Mouse (Mus musculus) forebrain, embryonic 16.5 days (tissue): ENCODE results near the gene Hba-a1. TPM values are rescaled to one million over a fixed set of nuclear protein-coding genes. Genes with fewer than 3 reads are reported as not detected.

Source experiments
- ATAC-seq: fragments of 200-750 bp; cut with Nextera tagmentation; 2 replicates; pipeline ENCODE4 v1.8.0; 2017; ENCODE audit warnings: mild to moderate bottlenecking, moderate library complexity
- H3K27ac ChIP-seq: fragments of 300-500 bp; sonication (generic); 2 replicates; pipeline ENCODE4 v1.5.1; 2014; ENCODE audit warnings: low read length, control low read depth
- H3K27me3 ChIP-seq: fragments of 300-500 bp; sonication (generic); replicated peaks from 2 replicates; pipeline ENCODE4 v1.6.1; 2014; ENCODE audit warnings: low read length; ENCODE audit not compliant: control insufficient read depth, insufficient read depth
- H3K36me3 ChIP-seq: fragments of 300-500 bp; sonication (generic); 2 replicates; pipeline ENCODE4 v1.6.1; 2014; ENCODE audit not compliant: control insufficient read depth, insufficient read depth
- H3K4me1 ChIP-seq: fragments of 300-500 bp; sonication (generic); replicated peaks from 2 replicates; pipeline ENCODE4 v1.6.1; 2014; ENCODE audit warnings: low read length; ENCODE audit not compliant: control insufficient read depth, insufficient read depth
- H3K4me2 ChIP-seq: fragments of 300-500 bp; sonication (generic); 2 replicates; pipeline ENCODE4 v1.6.1; 2014; ENCODE audit warnings: mild to moderate bottlenecking, low read length, control low read depth
- H3K4me3 ChIP-seq: fragments of 300-500 bp; sonication (generic); replicated peaks from 2 replicates; pipeline ENCODE4 v1.5.1; 2014; ENCODE audit warnings: mild to moderate bottlenecking, low read length, control low read depth
- H3K9ac ChIP-seq: fragments of 300-500 bp; sonication (generic); replicated peaks from 2 replicates; pipeline ENCODE4 v1.6.1; 2014; ENCODE audit warnings: low read depth, low read length, control low read depth
- H3K9me3 ChIP-seq: fragments of 300-500 bp; sonication (generic); 2 replicates; pipeline ENCODE4 v1.6.1; 2016; ENCODE audit warnings: low read length; ENCODE audit not compliant: control insufficient read depth
- WGBS: fragments of 180-500 bp; shearing (Covaris S2); extraction: QIAGEN DNeasy Blood & Tissue Kit; methylation state at CpG from one replicate; pipeline ENCODE4 v1.1.7; 2014; 5-methylcytosine and 5-hydroxymethylcytosine counted together
- polyA plus RNA-seq: library from polyadenylated mRNA; unstranded; fragments of >200 nt; fragmentation: Nextera tagmentation; extraction: Ambion mirVana; gene quantifications from 2 replicates; pipeline ENCODE4 v1.2.1, GENCODE M21; 2015

Gene Hba-a1
- polyA plus RNA-seq, 1 experiment from 2014 or later, result 2,173 TPM

- H3K4me3 ChIP-seq, result no peak overlapping the region
- no peak overlapping the region for H3K9ac ChIP-seq
- peaks cover 8% of the 10 kb centered on the region for H3K36me3 ChIP-seq
- ATAC-seq, result no peak
- H3K9me3 ChIP-seq, result no peaks in the 10 kb centered on the region
- no peak overlapping the region for H3K27ac ChIP-seq
- no peaks in the 10 kb centered on the region for H3K27me3 ChIP-seq
- H3K4me1 ChIP-seq, result peaks cover 11% of the 10 kb centered on the region
- no peak overlapping the region for H3K4me2 ChIP-seq
- WGBS, result 92% methylated on average over 3 of the region's 3 CpGs
Observed at GRCm38 (mm10) chr11:32242209-32242608, 41.1 kb upstream of the Hba-a1 start.

GRCm38 (mm10) chr11:32243205-32243955 lies 39.9 kb upstream of the Hba-a1 start:
- Histone ChIP-seq H3K36me3 (peaks cover 13% of the 10 kb centered on the region), H3K9me3 (no peaks in the 10 kb centered on the region), H3K4me2 (no peak overlapping the region), H3K4me1 (no peaks in the 10 kb centered on the region; the same call in 1 of the 2 replicates), H3K4me3 (no peak overlapping the region), H3K27ac (no peak overlapping the region), H3K9ac (no peak overlapping the region), H3K27me3 (no peaks in the 10 kb centered on the region)
- WGBS, result 81% methylated on average over 7 of the region's 7 CpGs
- no peak for ATAC-seq

- H3K4me3 ChIP-seq, result no peak overlapping the region
- no peaks in the 10 kb centered on the region; the same call in 1 of the 2 replicates for H3K4me1 ChIP-seq
- no peak overlapping the region for H3K9ac ChIP-seq
- H3K27ac ChIP-seq, result no peak overlapping the region
- peaks cover 13% of the 10 kb centered on the region for H3K36me3 ChIP-seq
- H3K27me3 ChIP-seq, result no peaks in the 10 kb centered on the region
- H3K9me3 ChIP-seq, result no peaks in the 10 kb centered on the region
- WGBS, result 76% methylated on average over 3 of the region's 3 CpGs
- ATAC-seq, result no peak
- H3K4me2 ChIP-seq, result no peak overlapping the region
Observed at GRCm38 (mm10) chr11:32244064-32244463, 39.2 kb upstream of the Hba-a1 start.

- Histone ChIP-seq H3K4me2 (no peak overlapping the region), H3K9ac (no peak overlapping the region), H3K4me1 (no peaks in the 10 kb centered on the region; the same call in 1 of the 2 replicates), H3K4me3 (no peak overlapping the region), H3K36me3 (peaks cover 13% of the 10 kb centered on the region), H3K27ac (no peak overlapping the region), H3K27me3 (no peaks in the 10 kb centered on the region), H3K9me3 (no peaks in the 10 kb centered on the region)
- WGBS, result 96% methylated on average over 1 of the region's 1 CpGs
- ATAC-seq, result no peak
Observed at GRCm38 (mm10) chr11:32244617-32245016, 38.7 kb upstream of the Hba-a1 start.

DNA sequence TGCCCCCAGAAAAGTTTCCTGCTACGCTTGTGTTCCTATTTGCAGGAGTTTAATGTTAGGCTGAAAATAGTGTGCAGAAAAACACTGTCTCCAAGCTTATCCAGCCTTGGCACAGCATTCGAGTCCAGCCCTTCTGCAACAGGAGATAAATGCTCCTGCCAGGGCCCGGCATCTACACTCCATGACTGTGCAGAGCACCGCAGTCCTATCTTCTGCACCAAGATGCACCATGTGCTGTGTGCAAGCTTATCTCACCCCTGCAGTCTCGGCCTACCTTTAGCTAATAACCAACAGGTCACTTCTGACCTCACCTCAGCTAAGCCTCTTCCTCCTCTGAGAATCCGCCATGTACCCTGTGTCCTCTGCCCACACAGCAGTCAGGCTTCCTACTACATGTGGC lies 37.7 kb upstream of the Hba-a1 start:
- Histone ChIP-seq H3K27ac (no peak overlapping the region), H3K4me2 (no peak overlapping the region), H3K27me3 (no peaks in the 10 kb centered on the region), H3K36me3 (peaks cover 12% of the 10 kb centered on the region), H3K9ac (no peak overlapping the region), H3K4me1 (no peaks in the 10 kb centered on the region; the same call in 1 of the 2 replicates), H3K9me3 (no peaks in the 10 kb centered on the region), H3K4me3 (no peak overlapping the region)
- ATAC-seq, result no peak
- WGBS, result 95% methylated on average over 6 of the region's 6 CpGs

DNA sequence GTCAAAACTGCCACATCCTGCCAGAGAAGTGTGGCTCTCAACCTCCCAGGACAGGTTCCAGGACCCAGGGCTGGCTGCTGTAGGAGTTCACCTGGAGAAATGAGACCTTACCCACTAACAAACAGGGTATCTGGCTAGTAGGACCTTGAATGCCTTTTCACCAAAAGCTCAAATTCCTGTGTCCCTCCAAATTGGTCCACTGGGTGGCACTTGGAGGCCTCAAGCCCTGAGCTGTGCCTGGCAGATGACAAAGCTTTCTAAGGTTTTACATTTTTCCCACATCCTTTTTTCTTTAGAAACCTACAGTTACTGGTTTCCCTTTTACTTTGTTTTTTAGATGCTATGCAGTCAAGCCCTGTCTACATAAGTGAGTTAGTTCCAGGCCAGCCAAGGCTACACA lies 36.2 kb upstream of the Hba-a1 start:
- ATAC-seq, result no peak
- no peak overlapping the region for H3K4me2 ChIP-seq
- no peaks in the 10 kb centered on the region for H3K9me3 ChIP-seq
- no peaks in the 10 kb centered on the region for H3K27me3 ChIP-seq
- H3K4me1 ChIP-seq, result no peaks in the 10 kb centered on the region; the same call in 1 of the 2 replicates
- no peak overlapping the region for H3K9ac ChIP-seq
- no peak overlapping the region for H3K27ac ChIP-seq
- no peak overlapping the region for H3K4me3 ChIP-seq
- H3K36me3 ChIP-seq, result peaks cover 12% of the 10 kb centered on the region

GRCm38 (mm10) chr11:32248350-32248749 lies 35.0 kb upstream of the Hba-a1 start:
- Histone ChIP-seq H3K9ac (no peak overlapping the region), H3K4me1 (no peaks in the 10 kb centered on the region; the same call in 1 of the 2 replicates), H3K27ac (no peak overlapping the region), H3K36me3 (peaks cover 14% of the 10 kb centered on the region), H3K4me3 (no peak overlapping the region), H3K27me3 (no peaks in the 10 kb centered on the region), H3K4me2 (no peak overlapping the region), H3K9me3 (no peaks in the 10 kb centered on the region)
- 78% methylated on average over 3 of the region's 3 CpGs for WGBS
- no peak for ATAC-seq

- Histone ChIP-seq H3K9me3 (no peaks in the 10 kb centered on the region), H3K4me2 (no peak overlapping the region), H3K9ac (no peak overlapping the region), H3K27me3 (no peaks in the 10 kb centered on the region), H3K36me3 (peaks cover 11% of the 10 kb centered on the region; the same call in 1 of the 2 replicates), H3K4me3 (no peak overlapping the region), H3K27ac (no peak overlapping the region), H3K4me1 (no peaks in the 10 kb centered on the region)
- 86% methylated on average over 8 of the region's 8 CpGs for WGBS
- ATAC-seq, result no peak
Observed at GRCm38 (mm10) chr11:32250880-32251763, 32.2 kb upstream of the Hba-a1 start.

DNA sequence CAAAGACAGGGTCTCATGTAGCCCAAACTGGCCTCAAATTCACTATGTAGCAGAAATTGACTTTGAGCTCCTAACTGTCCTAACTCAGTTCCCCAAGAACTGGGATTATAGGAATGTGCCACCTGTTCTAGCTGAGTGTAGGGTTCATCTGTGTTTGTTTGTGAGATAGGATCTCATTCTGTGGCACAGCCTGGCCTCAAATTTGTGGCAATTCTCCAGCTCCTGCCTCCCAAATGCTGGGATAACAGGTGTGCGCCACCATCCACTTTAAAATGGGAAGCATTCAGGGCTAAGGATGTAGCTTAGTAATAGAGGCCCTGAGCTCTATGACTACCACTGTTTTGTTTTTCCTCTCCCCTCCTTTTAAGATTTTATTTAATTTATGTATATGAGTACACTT lies 30.2 kb upstream of the Hba-a1 start:
- Histone ChIP-seq H3K4me2 (no peak overlapping the region), H3K36me3 (peaks cover 6% of the 10 kb centered on the region; the same call in 1 of the 2 replicates), H3K4me3 (no peak overlapping the region), H3K27me3 (no peaks in the 10 kb centered on the region), H3K9ac (no peak overlapping the region), H3K27ac (no peak overlapping the region), H3K4me1 (no peaks in the 10 kb centered on the region), H3K9me3 (no peaks in the 10 kb centered on the region)
- WGBS, result 86% methylated on average over 1 of the region's 1 CpGs
- ATAC-seq, result no peak
